Mouse (Mus musculus) hindbrain, embryonic 15.5 days (tissue): ENCODE data around the gene Mef2b. TPM values are rescaled to one million over a fixed set of nuclear protein-coding genes. Genes with fewer than 3 reads are reported as not detected.

Experiments
- ATAC-seq: fragments of 200-750 bp; cut with Nextera tagmentation; 2 replicates; pipeline ENCODE4 v1.8.0; 2017; ENCODE audit warnings: low read depth, moderate number of reproducible peaks, moderate TSS enrichment; ENCODE audit not compliant: low FRiP score
- H3K27ac ChIP-seq: fragments of 300-500 bp; sonication (generic); replicated peaks from 2 replicates; pipeline ENCODE4 v1.5.1; 2015; ENCODE audit warnings: mild to moderate bottlenecking, inconsistent platforms
- H3K27me3 ChIP-seq: fragments of 300-500 bp; sonication (generic); 2 replicates; pipeline ENCODE4 v1.6.1; 2015; ENCODE audit warnings: control low read depth, inconsistent platforms
- H3K36me3 ChIP-seq: fragments of 300-500 bp; sonication (generic); 2 replicates; pipeline ENCODE4 v1.6.1; 2015; ENCODE audit warnings: control low read depth, inconsistent platforms
- H3K4me1 ChIP-seq: fragments of 300-500 bp; sonication (generic); replicated peaks from 2 replicates; pipeline ENCODE4 v1.6.1; 2015; ENCODE audit warnings: control low read depth, inconsistent platforms
- H3K4me2 ChIP-seq: fragments of 300-500 bp; sonication (generic); 2 replicates; pipeline ENCODE4 v1.6.1; 2015; ENCODE audit warnings: moderate library complexity, mild to moderate bottlenecking, inconsistent platforms
- H3K4me3 ChIP-seq: fragments of 300-500 bp; sonication (generic); 2 replicates; pipeline ENCODE4 v1.5.1; 2015; ENCODE audit warnings: mild to moderate bottlenecking, inconsistent platforms
- H3K9ac ChIP-seq: fragments of 300-500 bp; sonication (generic); 2 replicates; pipeline ENCODE4 v1.6.1; 2015; ENCODE audit warnings: inconsistent platforms
- H3K9me3 ChIP-seq: fragments of 300-500 bp; sonication (generic); 2 replicates; pipeline ENCODE4 v1.6.1; 2016; ENCODE audit warnings: control low read depth, inconsistent platforms
- WGBS: fragments of 180-500 bp; shearing (Covaris S2); methylation state at CpG from one replicate; pipeline ENCODE4 v1.1.7; 2015; 5-methylcytosine and 5-hydroxymethylcytosine counted together
- polyA plus RNA-seq: library from polyadenylated mRNA; unstranded; fragments of >200 nt; fragmentation: Nextera tagmentation; extraction: Ambion mirVana; gene quantifications from 2 replicates; pipeline ENCODE4 v1.2.1, GENCODE M21; 2015

Gene Mef2b
- polyA plus RNA-seq, 1 experiment from 2014 or later, result 0.48 TPM

DNA sequence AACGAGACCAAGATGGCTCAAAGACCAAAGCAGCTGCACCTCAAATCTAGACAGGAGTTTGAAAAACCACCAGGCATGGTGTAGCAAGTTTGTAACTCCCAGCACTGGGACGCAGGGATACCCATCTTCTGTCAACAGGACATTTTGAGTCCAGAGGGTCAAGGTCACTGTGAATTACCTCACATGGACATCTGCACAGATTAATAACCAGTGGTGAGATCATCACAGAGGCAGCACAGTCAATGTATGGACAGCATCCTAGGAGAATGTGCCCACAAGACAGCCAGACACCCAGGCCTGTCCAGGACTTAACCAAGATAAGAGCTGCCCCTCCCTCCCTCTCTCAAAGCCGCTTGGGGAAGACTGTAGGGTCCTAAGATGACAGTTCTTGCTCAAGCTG is 30.6 kb downstream of the Mef2b start:
- no peak overlapping the region for H3K4me2 ChIP-seq
- peaks cover 30% of the 10 kb centered on the region for H3K4me1 ChIP-seq
- no peaks in the 10 kb centered on the region for H3K36me3 ChIP-seq
- H3K9ac ChIP-seq, result no peak overlapping the region
- H3K27ac ChIP-seq, result no peak overlapping the region
- WGBS, result 85% methylated on average over 3 of the region's 3 CpGs
- no peak overlapping the region for H3K4me3 ChIP-seq
- no peak for ATAC-seq
- H3K27me3 ChIP-seq, result peaks cover 12% of the 10 kb centered on the region; the same call in 1 of the 2 replicates
- H3K9me3 ChIP-seq, result no peaks in the 10 kb centered on the region

DNA sequence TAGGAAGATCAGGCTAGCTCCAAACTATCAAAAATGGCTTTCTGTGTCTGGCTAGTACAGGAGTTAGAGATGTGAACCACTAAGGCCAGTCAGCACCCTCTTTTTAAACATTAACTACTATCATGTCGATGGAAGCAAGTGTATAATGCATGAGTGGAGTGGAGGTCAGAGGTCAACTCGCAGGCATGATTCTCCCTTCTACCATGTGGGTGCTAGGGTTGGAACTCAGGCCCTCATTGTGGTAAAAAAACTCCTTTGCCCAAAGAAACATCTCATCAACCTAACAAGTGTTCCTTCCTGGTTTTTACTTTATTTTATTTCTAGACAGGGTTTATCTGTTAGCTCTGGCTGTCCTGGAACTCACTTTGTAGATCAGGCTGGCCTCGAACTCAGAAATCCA is 31.2 kb downstream of the Mef2b start:
- Histone ChIP-seq H3K9me3 (no peaks in the 10 kb centered on the region), H3K4me3 (no peak overlapping the region), H3K27me3 (0 out of 2 replicates have a peak, but pooled peaks cover 8% of the 10 kb centered on the region), H3K27ac (no peak overlapping the region), H3K36me3 (no peaks in the 10 kb centered on the region), H3K4me2 (no peak overlapping the region), H3K9ac (no peak overlapping the region), H3K4me1 (peaks cover 30% of the 10 kb centered on the region)
- no peak for ATAC-seq
- 71% methylated on average over 3 of the region's 3 CpGs for WGBS

- ATAC-seq, result no peak
- no peaks in the 10 kb centered on the region for H3K9me3 ChIP-seq
- H3K4me2 ChIP-seq, result no peak overlapping the region
- no peaks in the 10 kb centered on the region for H3K36me3 ChIP-seq
- H3K27ac ChIP-seq, result no peak overlapping the region
- peaks cover 30% of the 10 kb centered on the region for H3K4me1 ChIP-seq
- no peak overlapping the region for H3K4me3 ChIP-seq
- 0 out of 2 replicates have a peak, but pooled peaks cover 4% of the 10 kb centered on the region for H3K27me3 ChIP-seq
- WGBS, result 90% methylated on average over 7 of the region's 7 CpGs
- H3K9ac ChIP-seq, result no peak overlapping the region
Observed at GRCm38 (mm10) chr8:70171240-70171639, 31.7 kb downstream of the Mef2b start.

DNA sequence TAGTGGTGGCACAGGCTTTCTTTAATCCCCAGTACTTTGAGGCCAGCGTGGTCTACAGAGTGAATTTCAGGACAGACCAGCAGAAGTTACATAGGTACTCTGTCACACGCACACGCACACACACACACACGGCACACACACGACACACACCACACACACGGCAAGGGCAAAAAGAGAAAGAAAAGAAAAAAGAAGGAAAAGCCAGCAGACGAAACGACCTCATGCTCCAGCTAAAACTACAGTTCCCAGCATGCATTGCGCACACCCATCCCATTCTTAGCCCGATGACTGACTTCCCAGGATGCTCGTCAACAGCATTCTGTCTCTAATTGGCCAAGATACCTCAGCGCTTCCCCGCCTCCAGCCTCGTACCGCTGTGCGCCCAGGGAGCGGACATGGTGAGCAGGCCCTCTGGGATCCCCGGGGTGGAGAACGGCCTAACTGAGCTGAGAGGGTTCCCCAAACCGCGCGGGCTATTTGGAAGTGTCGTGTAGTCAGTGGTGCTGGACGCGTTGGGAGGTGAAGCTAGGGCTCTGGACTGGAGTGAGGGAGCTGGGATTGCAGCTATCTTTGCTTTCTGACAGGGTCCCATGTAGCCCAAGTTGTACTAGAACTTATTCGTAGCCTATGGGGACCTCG is 32.7 kb downstream of the Mef2b start, which contains the start of gene Tmem161a:
Gene Tmem161a (plus strand): TSS at position 314 of the 639 bp plus-strand sequence.
- Histone ChIP-seq H3K27ac (peak within 1 kb of the TSS; percentile 76), H3K9ac (peak within 1 kb of the TSS; percentile 83), H3K27me3 (0 out of 2 replicates have a peak, but pooled peaks cover 2% of the 10 kb centered on the region), H3K9me3 (no peaks in the 10 kb centered on the region), H3K4me1 (peaks cover 22% of the 10 kb centered on the region), H3K4me2 (peak within 1 kb of the TSS; percentile 68), H3K4me3 (peak within 1 kb of the TSS; percentile 91), H3K36me3 (no peaks in the 10 kb centered on the region)
- ATAC-seq, result peak; percentile 96
- WGBS, result 2% methylated on average over 27 of the region's 27 CpGs

GRCm38 (mm10) chr8:70173320-70173719 is 33.8 kb downstream of the Mef2b start:
- Histone ChIP-seq H3K9me3 (no peaks in the 10 kb centered on the region), H3K27ac (no peak overlapping the region), H3K27me3 (no peaks in the 10 kb centered on the region), H3K36me3 (no peaks in the 10 kb centered on the region), H3K4me3 (no peak overlapping the region), H3K4me2 (peak overlapping the region; percentile 68), H3K4me1 (peaks cover 20% of the 10 kb centered on the region), H3K9ac (no peak overlapping the region; the same call in 1 of the 2 replicates)
- ATAC-seq, result no peak
- 87% methylated on average over 5 of the region's 5 CpGs for WGBS

- peaks cover 20% of the 10 kb centered on the region for H3K4me1 ChIP-seq
- no peak overlapping the region for H3K9ac ChIP-seq
- 91% methylated on average over 7 of the region's 7 CpGs for WGBS
- no peak overlapping the region for H3K4me3 ChIP-seq
- H3K36me3 ChIP-seq, result 0 out of 2 replicates have a peak, but pooled peaks cover 2% of the 10 kb centered on the region
- H3K27ac ChIP-seq, result no peak overlapping the region
- H3K4me2 ChIP-seq, result no peak overlapping the region
- H3K27me3 ChIP-seq, result no peaks in the 10 kb centered on the region
- no peak for ATAC-seq
- H3K9me3 ChIP-seq, result no peaks in the 10 kb centered on the region
Observed at GRCm38 (mm10) chr8:70174079-70174478, 34.6 kb downstream of the Mef2b start.

GRCm38 (mm10) chr8:70178231-70178630 is 38.7 kb downstream of the Mef2b start:
- no peak overlapping the region for H3K4me2 ChIP-seq
- no peak overlapping the region for H3K27ac ChIP-seq
- H3K9me3 ChIP-seq, result no peaks in the 10 kb centered on the region
- WGBS, result 95% methylated on average over 2 of the region's 2 CpGs
- no peaks in the 10 kb centered on the region for H3K27me3 ChIP-seq
- ATAC-seq, result no peak
- H3K9ac ChIP-seq, result no peak overlapping the region
- H3K4me1 ChIP-seq, result peaks cover 12% of the 10 kb centered on the region
- no peak overlapping the region for H3K4me3 ChIP-seq
- H3K36me3 ChIP-seq, result 0 out of 2 replicates have a peak, but pooled peaks cover 4% of the 10 kb centered on the region

- Histone ChIP-seq H3K4me3 (no peak overlapping the region), H3K9me3 (no peaks in the 10 kb centered on the region), H3K4me2 (no peak overlapping the region), H3K9ac (no peak overlapping the region), H3K4me1 (peaks cover 4% of the 10 kb centered on the region; the same call in 1 of the 2 replicates), H3K27ac (no peak overlapping the region), H3K36me3 (0 out of 2 replicates have a peak, but pooled peaks cover 4% of the 10 kb centered on the region), H3K27me3 (no peaks in the 10 kb centered on the region)
- 95% methylated on average over 4 of the region's 4 CpGs for WGBS
- no peak for ATAC-seq
Observed at GRCm38 (mm10) chr8:70179082-70179481, 39.6 kb downstream of the Mef2b start.

- Histone ChIP-seq H3K36me3 (0 out of 2 replicates have a peak, but pooled peaks cover 4% of the 10 kb centered on the region), H3K4me2 (no peak overlapping the region), H3K9me3 (no peaks in the 10 kb centered on the region), H3K27ac (no peak overlapping the region), H3K27me3 (no peaks in the 10 kb centered on the region), H3K9ac (no peak overlapping the region), H3K4me1 (no peaks in the 10 kb centered on the region), H3K4me3 (no peak overlapping the region)
- 86% methylated on average over 16 of the region's 16 CpGs for WGBS
- ATAC-seq, result peak; percentile 27
Observed at GRCm38 (mm10) chr8:70181212-70181902, 41.8 kb downstream of the Mef2b start.

DNA sequence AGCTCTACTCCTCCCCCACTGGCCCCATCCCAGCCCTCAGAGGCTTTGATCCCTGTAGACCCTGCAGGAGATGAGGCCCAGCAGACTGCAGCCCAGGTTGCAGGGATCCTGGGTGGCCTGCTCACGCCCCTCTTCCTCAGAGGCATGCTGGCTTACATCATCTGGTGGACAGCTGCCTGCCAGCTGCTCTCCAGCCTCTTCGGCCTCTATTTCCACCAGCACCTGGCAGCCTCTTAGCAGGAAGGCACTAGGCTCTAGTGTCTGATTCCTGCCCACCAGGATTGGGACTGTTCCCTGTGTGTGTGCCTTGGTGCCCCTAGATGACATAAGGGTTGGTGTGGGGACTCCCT is 42.4 kb downstream of the Mef2b start:
- Histone ChIP-seq H3K9ac (no peak overlapping the region), H3K4me2 (no peak overlapping the region), H3K27ac (no peak overlapping the region), H3K4me3 (no peak overlapping the region), H3K27me3 (no peaks in the 10 kb centered on the region), H3K9me3 (no peaks in the 10 kb centered on the region), H3K36me3 (0 out of 2 replicates have a peak, but pooled peaks cover 4% of the 10 kb centered on the region), H3K4me1 (no peaks in the 10 kb centered on the region)
- 67% methylated on average over 2 of the region's 2 CpGs for WGBS
- no peak for ATAC-seq

GRCm38 (mm10) chr8:70183194-70183593 is 43.7 kb downstream of the Mef2b start:
- no peaks in the 10 kb centered on the region for H3K9me3 ChIP-seq
- no peaks in the 10 kb centered on the region for H3K27me3 ChIP-seq
- 94% methylated on average over 4 of the region's 4 CpGs for WGBS
- no peak overlapping the region for H3K4me3 ChIP-seq
- no peak overlapping the region for H3K27ac ChIP-seq
- H3K9ac ChIP-seq, result no peak overlapping the region
- no peak overlapping the region for H3K4me2 ChIP-seq
- H3K4me1 ChIP-seq, result no peaks in the 10 kb centered on the region
- H3K36me3 ChIP-seq, result 0 out of 2 replicates have a peak, but pooled peaks cover 8% of the 10 kb centered on the region
- no peak for ATAC-seq

DNA sequence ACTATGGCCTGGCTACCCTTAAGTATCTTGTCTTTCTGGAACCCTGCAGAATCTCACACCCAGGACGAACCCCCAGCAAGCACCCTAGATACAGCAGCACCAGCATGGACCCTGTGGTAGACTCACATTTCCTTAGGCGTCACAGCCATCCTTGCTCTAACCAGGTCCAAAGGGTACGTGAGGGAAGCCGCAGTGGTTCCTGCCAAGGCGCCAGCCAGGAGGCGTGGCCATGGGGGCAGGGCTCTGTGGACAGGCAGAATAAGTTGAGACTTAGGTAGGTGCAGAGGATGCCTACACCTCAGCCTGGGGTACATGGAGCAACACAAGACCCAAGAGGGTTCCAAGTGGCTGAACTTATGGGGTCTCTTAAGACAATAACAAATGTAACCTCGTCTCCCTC is 49.2 kb downstream of the Mef2b start:
- no peaks in the 10 kb centered on the region for H3K9me3 ChIP-seq
- H3K4me2 ChIP-seq, result no peak overlapping the region
- H3K36me3 ChIP-seq, result 0 out of 2 replicates have a peak, but pooled peaks cover 11% of the 10 kb centered on the region
- H3K4me3 ChIP-seq, result no peak overlapping the region
- no peak overlapping the region for H3K9ac ChIP-seq
- no peaks in the 10 kb centered on the region for H3K27me3 ChIP-seq
- H3K4me1 ChIP-seq, result no peaks in the 10 kb centered on the region
- 77% methylated on average over 7 of the region's 7 CpGs for WGBS
- ATAC-seq, result no peak
- H3K27ac ChIP-seq, result no peak overlapping the region
